Mouse (Mus musculus) spleen, adult 2 months (tissue): ENCODE results near the gene Manbal.

Source experiments
- CTCF ChIP-seq: fragments of 200-500 bp; IDR thresholded peaks from 2 replicates; pipeline ENCODE4 v1.5.1; 2011; ENCODE audit warnings: mild to moderate bottlenecking, inconsistent platforms; ENCODE audit not compliant: insufficient read depth, insufficient read length, insufficient replicate concordance; ENCODE audit errors: extremely low read depth
- POLR2A ChIP-seq: fragments of 200-500 bp; IDR thresholded peaks from 2 replicates; pipeline ENCODE4 v1.6.1; 2011; ENCODE audit warnings: low read depth, low read length, inconsistent platforms

- TF ChIP-seq POLR2A: no peak
- TF ChIP-seq CTCF: peak; percentile 35; the same call in 1 of the 2 replicates
Observed at GRCm38 (mm10) chr2:157338663-157339062, 28.7 kb upstream of the Manbal start.
